Mouse (Mus musculus): Measurements from ENCODE around the gene Fbxw8.

Gene Fbxw8

DNA sequence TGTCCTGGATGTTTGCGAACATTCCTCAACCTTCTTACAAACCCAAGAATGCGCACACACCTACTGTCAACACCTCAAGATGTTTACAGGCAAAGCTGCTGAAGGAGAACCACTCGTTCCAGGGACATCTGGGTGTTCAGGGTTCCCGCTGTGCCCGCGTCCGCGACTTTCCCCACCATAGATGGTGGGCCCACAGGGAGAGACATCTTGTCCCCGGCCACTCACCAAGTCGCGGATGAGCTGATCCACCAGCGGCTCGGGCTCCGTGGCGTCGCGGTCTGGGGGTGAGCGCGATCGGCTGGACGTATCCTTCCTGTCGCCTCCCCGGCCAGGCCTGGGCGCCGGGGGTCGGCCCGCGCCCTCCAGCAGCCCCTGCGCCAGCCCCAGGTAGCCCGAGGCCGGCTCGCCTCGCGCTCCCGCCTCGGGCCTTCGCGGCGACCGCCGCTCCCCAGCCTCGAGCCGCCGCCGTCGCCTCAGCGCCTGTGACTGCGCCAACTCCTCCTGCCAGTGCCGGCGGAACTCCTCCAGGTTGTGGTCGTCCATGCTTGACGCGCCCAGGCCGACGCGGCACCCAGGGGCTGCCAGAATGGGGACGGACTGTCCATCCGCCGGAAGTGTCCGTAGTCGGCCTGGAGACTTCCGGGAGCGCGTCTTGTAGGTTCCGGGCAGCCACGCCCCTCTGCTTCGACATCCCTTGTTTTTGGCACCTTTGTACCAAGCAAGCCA is at the start of gene Fbxw8:
Gene Fbxw8 (minus strand): TSS at position 626 of the 726 bp plus-strand sequence.
- peak; percentile 85 to 95 for DNase-seq (ENCODE audit: inconsistent age in 2 of 2, low spot score in 1 of 2)

DNA sequence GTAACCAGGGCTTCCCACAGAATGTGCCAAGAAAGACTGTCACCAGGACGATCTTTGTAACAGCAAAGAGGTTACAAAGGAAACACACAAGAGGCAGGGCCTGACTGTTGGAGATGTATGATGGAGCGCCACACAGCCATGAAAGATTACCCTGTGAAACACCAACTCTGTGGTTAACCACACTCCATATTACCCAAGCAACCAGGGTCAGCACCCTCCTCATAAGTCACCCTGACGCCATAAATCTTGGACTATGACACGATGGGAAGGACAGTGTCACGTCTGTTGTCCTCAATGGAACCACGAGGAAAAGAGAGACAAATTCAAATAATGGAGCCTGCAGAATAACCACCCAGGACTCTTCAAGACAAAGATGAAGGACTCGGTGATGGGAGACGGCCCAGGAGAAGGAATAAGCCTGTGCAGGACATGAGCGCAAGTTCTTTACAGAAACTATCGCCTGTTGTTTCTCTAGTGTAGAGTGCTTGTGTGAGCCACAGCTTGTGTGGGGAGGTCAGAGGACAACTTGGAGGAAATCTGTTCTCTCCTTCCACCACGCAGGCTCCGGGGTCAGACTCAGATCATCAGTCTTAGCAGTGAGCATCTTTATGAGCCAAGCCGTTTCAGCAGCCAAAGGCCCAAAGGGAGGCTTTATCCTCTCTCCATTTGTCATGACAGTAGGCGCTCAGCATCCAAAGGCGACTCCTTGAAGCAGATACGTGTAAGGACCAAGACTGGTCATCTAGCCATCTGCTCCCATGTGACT is 49.6 kb upstream of the Fbxw8 start:
- DNase-seq (ENCODE audit: inconsistent age in 2 of 2, low spot score in 1 of 2), result no peak

DNA sequence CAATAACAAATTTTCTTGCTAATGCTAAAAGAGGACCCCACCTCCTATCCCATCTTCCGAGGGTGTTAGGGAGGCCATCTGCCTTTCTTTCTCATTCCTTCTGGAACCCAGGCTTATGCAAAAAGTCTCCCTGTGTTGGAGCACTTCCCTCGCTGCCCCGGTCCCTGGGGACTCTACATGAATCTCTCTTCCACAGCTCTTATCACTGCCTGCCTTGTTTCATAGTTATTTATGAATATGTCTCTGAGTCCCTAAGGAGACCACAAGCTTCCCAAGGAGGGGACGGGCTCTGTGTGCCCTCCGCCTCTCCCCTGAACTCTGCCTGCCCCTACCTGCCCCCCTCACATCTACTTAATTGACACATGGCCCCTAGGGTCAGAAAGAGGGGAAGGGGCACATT is 44.4 kb upstream of the Fbxw8 start:
- DNase-seq (ENCODE audit: inconsistent age in 2 of 2, low spot score in 1 of 2), result no peak

DNA sequence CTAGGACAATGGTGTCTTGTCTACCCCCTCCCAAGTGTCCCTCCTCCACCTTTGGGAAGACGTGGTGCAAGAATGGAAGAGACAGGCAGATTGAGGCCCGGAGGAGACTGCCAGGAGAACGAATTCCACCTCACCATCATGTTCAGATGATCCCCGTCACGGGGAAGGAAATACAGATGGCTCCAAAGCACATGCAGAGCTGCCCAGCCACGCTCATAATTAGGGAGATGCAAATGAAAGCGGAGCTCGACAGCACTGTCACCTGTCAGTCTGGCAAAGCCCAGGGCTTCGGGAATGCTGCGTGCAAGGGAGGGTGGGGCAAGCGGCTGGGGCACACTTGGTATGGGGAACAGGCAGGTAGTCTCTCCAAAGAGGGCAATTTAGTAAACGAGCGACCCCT is 42.2 kb upstream of the Fbxw8 start:
- no peak for DNase-seq (ENCODE audit: inconsistent age in 2 of 2, low spot score in 1 of 2)

DNA sequence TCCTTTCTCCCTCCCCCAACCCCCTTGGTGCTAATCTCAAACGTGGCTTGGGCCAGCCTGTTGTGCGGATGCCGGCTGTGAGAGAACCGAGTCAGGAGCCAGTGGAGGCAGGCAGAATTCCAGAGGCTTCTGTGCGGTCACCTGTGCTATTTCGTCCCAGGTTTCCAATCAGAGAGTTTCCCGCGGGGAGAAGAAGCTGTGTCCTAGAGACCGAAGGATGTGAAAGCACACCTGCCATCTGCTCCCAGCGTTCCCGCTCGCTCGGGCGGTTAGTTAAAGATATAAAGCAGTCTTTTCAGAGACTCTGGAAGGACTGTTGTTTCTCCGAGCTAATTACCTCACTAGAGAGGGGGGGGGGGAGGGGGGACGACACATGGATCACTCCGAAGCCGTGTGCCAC is 37.0 kb upstream of the Fbxw8 start:
- DNase-seq (ENCODE audit: inconsistent age in 2 of 2, low spot score in 1 of 2), result no peak

DNA sequence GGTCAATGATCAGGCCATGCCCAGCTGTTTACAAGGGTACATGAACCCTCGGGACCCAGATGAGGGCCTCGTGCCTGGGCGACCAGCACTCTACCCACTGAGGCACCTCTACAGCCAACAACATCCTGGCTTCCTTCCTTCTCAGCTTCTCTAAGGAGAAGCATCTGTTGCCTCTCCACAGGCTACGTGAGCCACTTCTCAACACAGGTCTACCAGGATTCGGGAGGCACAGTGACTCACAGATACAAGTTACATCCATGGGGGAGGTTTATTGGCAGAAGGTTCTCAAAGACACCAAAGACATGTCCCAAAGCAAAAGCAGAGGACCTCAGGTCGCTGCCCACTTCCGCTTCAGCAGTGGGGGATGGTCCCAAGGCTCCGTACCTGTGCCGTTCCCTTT is 35.2 kb upstream of the Fbxw8 start:
- DNase-seq (ENCODE audit: inconsistent age in 2 of 2, low spot score in 1 of 2), result no peak

DNA sequence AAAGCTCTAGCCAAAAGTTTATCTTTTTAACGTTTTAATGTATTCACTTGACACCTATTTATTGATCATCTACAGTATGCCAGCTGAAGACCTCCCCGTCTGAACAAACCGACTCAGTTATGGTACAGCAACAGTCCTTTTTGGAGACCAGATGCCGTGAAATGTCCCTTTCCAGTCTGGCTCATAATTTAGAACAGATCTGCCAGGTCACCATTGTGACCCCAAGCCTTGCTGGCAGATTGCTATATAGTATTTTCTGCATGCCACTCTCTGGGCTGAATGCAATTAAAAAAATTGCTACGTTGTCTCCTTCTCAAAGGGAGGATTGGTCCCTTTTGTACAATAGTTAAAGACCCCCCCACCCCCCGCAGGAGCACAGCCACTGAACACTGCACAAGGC is 33.1 kb upstream of the Fbxw8 start:
- DNase-seq (ENCODE audit: inconsistent age in 2 of 2, low spot score in 1 of 2), result no peak

DNA sequence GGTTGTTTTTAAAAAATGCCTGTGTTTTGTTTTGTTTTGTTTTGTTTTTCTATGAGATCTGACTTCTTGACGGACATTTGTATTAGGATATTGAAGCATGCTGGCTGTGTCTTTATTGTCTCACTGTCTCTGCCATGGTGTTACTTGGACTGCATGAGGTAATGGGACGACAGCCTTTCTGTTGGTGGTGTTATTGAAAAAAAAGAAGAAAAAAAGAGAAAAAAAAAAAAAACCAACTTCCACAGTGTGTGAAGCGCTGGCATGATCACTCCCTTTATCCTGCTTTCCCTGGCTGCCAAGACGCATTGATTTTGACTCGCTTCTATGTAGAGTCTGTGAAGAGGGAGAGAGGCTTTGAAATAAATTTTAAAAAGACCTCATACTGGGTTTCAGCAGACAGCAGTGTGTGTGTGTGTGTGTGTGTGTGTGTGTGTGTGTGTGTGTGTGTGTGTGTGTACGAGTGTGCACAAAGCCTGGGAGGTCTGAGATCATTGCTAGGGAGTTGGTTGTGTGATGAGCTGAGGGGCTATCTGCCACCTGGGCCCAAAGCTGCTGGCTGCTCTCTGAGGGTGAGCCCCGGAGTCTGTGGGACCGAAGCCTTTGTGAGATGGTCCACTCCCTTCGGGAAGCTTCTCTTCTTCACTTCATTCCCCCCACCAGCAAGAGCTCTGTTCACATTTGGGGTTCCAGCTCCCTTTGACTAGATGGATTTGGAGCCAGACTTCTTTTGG is 31.8 kb upstream of the Fbxw8 start:
- DNase-seq (ENCODE audit: inconsistent age in 2 of 2, low spot score in 1 of 2), result no peak

DNA sequence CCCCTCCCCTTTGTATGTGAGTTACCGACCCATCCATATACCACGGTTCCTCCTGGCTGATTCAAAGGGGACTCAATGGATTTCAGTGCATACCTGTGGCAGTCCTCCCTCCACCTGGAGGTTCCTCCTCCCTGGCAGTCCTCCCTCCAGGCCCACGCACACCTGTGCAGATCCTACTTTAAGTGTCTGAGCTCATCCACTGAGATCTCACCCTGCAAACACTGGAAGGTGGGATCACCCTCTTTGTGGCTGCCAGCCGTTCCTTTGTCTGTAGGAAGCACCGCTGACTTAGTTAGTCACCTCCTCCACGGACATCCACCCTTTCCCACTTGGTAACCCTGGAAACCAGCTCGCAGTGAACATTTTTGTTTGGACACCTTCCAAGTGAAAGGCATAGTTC is 22.4 kb upstream of the Fbxw8 start:
- no peak for DNase-seq (ENCODE audit: inconsistent age in 2 of 2, low spot score in 1 of 2)

DNA sequence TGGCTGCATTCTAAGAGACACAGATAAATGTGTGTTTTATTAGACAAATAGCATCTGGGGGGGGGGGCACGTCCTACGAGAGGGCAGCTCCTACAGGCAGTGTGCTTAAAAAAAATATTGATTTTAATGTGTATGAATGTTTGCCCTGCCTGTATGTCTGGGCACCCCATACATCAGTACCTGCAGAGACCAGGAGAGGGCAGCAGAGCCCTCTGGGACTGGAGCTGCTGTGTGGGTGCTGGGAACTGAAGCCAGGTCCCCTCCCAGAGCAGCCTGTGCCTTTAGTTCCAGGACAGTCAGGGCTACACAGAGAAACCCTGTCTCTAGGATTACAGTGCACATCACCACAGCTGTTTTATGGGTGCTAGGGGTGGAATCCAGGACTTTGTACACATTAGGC is 19.9 kb upstream of the Fbxw8 start:
- DNase-seq (ENCODE audit: inconsistent age in 2 of 2, low spot score in 1 of 2), result no peak

DNA sequence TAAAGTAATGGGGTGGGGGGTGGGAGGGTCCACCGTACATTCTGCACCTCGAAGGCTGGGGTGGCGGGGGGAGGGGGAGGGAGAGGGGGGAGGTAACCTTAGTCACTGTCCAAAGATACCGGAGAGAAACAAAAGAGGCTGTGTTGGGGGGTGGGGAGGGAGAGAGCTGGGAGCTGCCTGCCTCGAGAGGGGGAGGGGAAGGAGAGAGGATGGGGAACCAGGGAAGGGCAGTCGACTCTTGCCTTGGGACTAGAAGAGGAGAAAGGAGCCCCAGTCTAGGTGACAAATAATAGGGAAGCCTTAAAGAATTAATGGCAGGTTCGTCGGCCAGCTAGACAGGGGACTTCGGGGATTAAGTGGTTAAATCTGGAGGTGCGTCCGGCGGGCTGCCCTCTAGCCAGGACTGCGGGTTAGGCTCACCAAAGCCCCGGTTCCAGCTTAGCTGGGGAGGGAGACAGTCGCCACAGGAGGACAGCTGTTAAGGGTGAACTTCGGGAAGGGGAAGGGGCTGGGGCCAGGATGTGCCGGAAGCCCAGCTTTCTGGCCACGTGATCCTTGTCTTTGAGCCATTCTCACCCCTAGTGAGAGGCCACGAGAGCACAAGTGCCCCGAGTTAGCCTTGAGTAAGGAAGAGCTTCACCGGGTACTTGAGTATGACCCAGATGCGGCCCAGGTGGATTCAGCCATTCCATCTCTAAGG is 19.2 kb upstream of the Fbxw8 start:
- no peak for DNase-seq (ENCODE audit: inconsistent age in 2 of 2, low spot score in 1 of 2)

DNA sequence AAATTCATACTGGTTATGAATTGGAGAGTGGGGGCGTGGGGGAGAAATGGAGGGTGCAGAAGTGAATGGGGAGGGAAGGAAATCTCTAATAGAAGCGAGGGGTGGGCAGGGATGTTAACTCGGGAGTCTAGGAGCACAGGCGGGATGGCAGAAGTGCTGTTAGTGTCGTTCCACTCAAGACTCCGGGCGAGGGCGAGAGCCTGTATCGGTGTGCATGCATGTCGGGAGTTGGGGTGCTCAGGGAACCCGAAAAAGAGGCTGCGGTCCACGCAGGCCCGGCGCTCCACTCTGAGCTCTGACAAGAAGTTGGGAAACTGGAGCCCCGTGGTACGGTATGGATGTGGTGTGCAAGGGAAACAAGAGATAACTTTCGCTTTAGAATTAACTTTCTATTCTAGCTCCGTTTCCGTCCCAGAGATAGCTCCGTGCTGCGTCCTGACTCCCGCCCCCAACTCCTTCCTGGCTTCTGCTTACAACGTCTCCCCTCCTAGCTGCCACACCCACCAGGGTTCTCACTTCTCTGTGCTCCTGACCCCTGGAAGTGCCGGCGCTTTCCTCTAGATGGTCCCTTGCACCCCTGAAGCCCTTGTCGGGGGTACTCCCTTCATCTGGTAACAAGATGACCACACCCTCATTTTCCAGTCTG is 16.9 kb upstream of the Fbxw8 start:
- DNase-seq (ENCODE audit: inconsistent age in 2 of 2, low spot score in 1 of 2), result peak in 1 of 2 experiments; percentile 35

DNA sequence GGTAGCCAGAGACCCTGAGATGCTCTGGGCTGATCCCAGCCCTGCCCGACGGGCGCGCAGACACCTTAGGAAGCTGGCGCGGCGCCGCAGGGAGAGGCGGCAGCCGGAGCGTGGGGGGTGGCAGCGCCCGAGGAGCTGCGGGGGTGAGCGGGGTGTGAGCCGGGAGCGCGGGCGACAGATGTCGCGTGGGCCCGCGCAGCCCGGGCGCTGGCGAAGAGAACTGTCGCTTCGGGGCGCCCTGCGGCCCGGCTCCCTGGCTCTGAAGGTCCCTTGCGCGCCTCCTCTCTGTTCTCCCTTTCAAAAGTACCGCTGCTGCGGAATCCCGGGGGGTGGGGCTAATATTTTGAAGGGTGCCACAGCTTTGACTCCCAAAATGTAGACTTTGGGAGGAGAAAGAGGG is 16.4 kb upstream of the Fbxw8 start:
- no peak for DNase-seq (ENCODE audit: inconsistent age in 2 of 2, low spot score in 1 of 2)

DNA sequence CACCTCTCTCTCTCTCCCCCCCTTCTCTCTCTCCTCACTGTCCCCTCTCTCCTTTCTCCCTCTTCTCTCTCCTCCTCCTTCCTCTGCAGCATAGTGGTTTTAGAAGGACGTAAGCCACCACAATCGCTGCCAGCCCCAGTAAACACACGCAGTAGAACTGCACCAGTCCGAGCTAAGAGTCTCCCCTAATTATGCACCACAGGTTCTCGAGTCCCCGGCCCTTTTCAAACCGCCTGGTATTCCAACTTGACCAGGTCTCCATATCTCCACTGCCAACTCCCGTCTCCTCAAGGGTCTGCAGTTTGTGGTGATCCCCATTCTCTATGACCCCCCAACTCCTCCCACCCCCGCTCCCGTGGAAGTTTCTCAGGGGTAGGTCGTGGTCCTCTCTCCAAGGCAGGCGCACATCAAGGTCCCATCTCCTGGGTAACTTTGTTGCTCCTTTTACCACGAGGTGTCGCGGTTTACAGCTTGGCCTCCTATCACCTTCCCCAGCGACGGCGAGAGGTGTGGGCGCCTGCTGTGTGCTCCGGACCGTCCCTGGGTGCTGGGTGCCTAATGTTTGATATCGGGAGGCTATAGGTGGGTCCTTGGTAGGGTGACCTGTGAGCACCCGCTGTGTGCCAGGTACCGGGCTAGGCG is 15.7 kb upstream of the Fbxw8 start:
- no peak for DNase-seq (ENCODE audit: inconsistent age in 2 of 2, low spot score in 1 of 2)

DNA sequence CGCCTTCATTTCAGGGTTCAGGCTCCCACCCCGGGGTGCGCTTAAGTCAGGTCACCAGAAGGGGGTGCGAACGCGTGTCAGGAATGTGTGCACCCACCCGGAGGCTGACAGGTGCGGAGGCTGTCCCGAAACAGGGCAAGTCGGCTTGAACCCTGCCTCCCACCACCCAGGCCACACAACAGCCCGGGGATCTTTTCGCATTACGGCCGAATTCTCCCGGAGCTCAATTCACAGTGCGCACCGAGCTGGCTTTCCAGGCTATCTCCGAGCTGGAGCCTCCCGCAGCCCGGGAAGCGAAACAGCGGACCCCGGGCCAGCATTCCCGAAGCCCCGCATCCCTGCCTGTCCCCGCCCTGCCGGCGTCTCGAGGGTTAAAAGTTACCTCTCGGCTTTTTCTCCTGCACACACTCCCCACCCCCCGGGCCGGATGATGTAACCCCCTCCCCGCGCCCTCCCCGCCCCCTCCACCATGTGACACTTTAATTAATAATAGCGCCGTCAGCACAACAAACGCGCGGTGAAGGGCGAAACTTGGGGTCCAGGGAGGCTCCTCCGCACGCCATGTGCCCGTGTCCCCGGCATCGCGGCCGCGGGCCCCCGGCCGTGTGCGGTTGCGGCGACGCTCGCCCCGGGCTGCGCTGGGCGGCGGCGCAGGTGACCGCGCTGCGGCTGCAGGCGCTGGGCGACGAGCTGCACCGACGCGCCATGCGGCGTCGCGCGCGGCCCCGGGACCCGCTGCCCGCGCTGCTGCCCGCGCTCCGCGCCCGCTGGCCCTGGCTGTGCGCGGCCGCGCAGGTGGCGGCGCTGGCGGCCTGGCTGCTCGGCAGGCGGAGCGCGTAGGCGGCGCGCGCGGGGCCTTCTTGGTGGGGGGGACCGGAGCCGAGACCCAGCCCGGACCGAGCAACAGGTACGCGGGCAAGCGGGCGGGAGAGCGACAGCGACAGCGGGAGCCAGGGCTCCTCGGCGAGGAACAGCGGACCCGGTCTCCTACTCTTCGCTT is 14.3 kb upstream of the Fbxw8 start:
- peak in 1 of 2 experiments; percentile 53 for DNase-seq (ENCODE audit: inconsistent age in 2 of 2, low spot score in 1 of 2)

DNA sequence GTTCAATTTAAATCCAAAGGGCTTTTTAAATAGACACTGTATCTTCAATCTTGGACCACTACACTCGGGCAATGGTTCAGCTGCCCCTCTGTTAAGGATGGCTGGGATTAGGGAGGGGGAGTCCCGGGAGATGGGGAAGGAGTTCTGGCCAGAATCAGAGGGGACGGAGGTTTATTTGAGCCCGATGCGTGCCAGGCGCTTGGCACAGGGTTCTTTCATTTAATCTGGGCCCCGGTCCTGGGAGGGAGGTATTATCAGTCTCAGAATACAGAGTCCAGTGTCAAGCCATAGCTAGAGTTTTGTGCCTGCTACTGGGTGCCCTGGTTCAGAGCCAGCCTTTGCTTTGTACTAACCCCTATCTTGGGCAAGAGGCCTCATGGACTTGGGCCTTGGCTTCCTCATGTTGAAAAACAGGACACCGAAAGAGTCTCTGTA is 12.3 kb upstream of the Fbxw8 start:
- DNase-seq (ENCODE audit: inconsistent age in 2 of 2, low spot score in 1 of 2), result no peak

DNA sequence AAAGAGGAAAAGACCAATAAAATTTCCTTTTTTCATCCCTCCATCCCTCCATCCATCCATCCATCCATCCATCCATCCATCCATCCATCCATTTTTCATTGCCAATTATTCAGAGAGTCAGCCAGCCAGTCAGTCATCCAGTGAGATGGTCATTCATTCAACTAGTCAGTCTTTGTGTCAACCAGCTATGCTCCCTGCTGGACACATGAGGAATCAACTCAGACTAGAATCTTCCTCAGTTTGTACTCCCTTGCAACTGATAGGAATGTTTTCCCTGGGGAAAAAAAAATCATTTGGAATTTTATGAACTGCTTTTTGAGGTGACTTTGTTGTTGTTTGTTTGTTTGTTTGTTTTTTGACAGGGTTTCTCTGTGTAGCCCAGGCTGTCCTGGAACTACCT is 10.2 kb upstream of the Fbxw8 start:
- DNase-seq (ENCODE audit: inconsistent age in 2 of 2, low spot score in 1 of 2), result no peak

DNA sequence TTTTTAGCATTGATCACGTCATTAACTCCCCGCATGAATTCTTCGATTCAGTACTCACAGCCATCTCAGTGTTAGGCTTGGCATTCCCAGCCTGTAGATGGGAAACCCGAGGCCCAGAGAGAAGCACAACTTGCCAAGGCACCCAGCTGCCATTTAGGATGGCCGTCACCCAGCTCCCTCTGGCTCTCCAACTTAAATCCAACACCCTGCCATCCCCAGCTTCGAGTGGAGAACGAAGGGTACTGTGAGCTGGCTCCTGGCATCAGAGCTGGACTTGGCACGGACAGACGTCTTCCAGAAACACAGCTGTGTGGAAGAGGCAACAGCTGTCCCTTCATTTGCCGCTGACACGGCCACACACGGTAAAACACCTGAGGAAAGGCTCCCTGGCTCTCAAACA is 9.3 kb upstream of the Fbxw8 start, which contains the start of gene Hrk:
Gene Hrk (plus strand): TSS at position 68 of the 400 bp plus-strand sequence.
- DNase-seq (ENCODE audit: inconsistent age in 2 of 2, low spot score in 1 of 2), result no peak

DNA sequence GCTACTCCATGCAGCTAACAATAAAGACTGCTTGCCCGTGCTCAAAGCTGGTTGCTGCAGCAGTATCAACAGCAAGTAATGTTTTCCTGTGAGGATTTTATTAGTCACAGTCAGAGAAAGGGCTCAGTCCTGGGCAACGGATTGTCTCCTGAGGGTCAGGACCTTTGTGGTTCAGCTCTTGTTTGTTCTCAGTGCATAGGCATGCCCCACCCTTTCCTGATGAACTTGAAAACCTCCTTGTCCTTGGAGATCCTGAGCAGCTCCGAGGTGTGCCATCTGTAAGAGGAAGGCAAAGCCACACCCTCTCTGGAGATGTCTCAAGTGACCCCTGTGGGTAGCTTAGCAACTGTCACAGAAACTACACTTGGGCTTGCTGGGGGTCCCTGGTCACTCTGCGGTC is 5.4 kb upstream of the Fbxw8 start:
- DNase-seq (ENCODE audit: inconsistent age in 2 of 2, low spot score in 1 of 2), result no peak

Measured in adrenal gland, adult (tissue).